Mouse (Mus musculus): ENCODE results near the gene Gm28035. TPM values are rescaled to one million over a fixed set of nuclear protein-coding genes. Genes with fewer than 3 reads are reported as not detected.

The Gm28035 gene
- polyA plus RNA-seq, 1 experiment from 2014 or later, result 0.12 TPM

DNA sequence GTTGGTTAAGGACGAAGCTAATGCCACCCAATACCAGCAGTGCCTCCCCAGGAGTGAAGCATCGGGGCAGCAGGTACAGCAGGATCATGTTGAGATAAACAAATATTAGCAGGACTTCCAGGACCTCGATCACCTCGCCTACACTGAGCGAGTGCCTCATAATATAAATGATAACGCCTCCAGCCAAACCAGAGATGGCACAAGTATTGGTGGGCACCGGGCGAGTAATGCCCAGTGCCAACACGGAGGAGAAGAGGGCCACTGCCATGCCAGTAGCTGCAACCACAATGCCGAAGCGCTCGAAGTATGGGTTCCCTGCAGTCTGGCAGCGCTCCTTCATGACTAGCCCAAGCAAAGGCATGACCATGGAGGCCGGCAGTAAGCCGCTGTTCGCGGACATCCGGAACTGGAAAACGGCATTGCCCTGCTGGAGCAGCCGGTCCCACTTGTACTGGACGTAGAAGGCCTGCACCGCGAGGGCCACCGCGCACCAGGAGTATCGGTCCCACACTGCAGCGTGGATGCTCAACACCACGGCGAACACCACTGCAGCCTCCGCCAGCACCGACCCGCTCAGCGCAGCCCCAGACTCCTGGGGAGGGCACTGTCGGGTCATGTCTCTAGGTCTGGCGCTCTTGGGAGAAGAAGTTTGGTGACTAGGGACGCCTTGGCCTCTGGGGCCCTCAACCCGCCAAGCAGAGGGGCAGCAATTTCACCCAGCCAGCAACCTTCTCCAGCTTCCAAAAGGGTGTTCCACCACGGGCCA lies 45.2 kb downstream of the Gm28035 start:
- Histone ChIP-seq H3K4me1 (peaks cover 40% of the 10 kb centered on the region), H3K4me2 (peak overlapping the region; percentile 92), H3K27me3 (replicated peaks) (no peaks in the 10 kb centered on the region), H3K9ac (peak overlapping the region; percentile 94), H3K27ac (peak overlapping the region; percentile 55), H3K9me3 (replicated peaks) (0 out of 2 replicates have a peak, but pooled peaks cover 3% of the 10 kb centered on the region), H3K36me3 (peaks cover 34% of the 10 kb centered on the region), H3K4me3 (peak overlapping the region; percentile 91)
- ATAC-seq, result peak; percentile 59
- WGBS (ENCODE audit: insufficient replicate concordance), result 11% methylated on average over 38 of the region's 38 CpGs

DNA sequence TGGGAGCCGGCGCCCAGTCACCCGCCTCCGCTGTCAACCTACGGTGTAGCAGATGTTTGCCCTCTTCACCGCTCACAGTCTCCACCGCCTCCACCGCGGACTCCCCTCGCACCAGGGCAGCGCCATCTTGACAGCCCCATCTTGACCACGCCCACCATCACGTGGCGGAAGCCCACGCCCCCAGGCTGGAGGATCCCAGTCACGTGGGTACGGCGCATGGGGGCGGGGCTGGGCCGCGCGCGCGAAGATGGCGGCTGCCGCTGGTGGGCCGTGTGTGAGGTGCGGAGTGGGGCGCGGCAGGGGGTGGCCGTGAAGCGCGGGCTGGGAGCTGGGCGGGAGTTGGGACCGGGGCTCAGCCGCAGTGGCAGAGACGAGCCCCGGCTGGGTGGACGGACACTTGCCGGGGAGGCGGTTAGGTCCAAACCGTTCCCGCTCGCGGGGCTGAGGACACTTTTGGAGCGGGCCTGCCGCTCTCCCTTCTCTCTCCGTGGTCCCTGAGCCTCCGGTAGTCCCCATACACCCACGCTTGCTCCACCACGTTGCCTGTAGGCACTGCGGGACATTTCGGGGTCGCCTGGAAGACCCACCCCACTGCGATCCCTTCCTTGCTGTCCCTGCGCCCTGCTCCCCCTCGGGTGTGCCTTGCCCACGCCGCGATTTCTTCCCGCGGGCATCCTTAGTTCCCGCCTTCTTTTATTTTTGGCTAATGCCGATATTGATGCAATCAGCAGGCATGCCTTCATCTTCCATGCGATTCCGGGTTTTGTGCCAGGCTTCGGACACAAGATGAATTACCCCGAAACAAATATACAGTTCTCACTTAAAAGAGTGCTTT lies 46.0 kb downstream of the Gm28035 start, which contains the start of the genes Dolk and Nup188:
Dolk (minus strand) TSS at position 143 of the 835 bp plus-strand sequence.
Nup188 (plus strand) TSS at position 206 of the 835 bp plus-strand sequence.
- peak; percentile 89 for ATAC-seq
- peaks cover 34% of the 10 kb centered on the region for H3K36me3 ChIP-seq
- WGBS (ENCODE audit: insufficient replicate concordance), result under 1% methylated on average over 67 of the region's 68 CpGs

GRCm38 (mm10) chr2:30287027-30287373 lies 46.6 kb downstream of the Gm28035 start:
- Histone ChIP-seq H3K9ac (peak overlapping the region; percentile 94), H3K27me3 (replicated peaks) (no peaks in the 10 kb centered on the region), H3K9me3 (replicated peaks) (0 out of 2 replicates have a peak, but pooled peaks cover 3% of the 10 kb centered on the region), H3K27ac (peak overlapping the region; percentile 84), H3K4me1 (peaks cover 42% of the 10 kb centered on the region), H3K36me3 (peaks cover 40% of the 10 kb centered on the region), H3K4me2 (peak overlapping the region; percentile 92), H3K4me3 (peak overlapping the region; percentile 91)
- under 1% methylated on average over 10 of the region's 10 CpGs for WGBS (ENCODE audit: insufficient replicate concordance)
- no peak for ATAC-seq

More for the DNA sequence above, 46.0 kb downstream of the Gm28035 start, which contains the start of the genes Dolk and Nup188:
- H3K4me3 ChIP-seq, result peak within 1 kb of the TSS; percentile 91
- 0 out of 2 replicates have a peak, but pooled peaks cover 3% of the 10 kb centered on the region for H3K9me3 ChIP-seq (replicated peaks)
- peak within 1 kb of the TSS; percentile 84 for H3K27ac ChIP-seq
- peaks cover 42% of the 10 kb centered on the region for H3K4me1 ChIP-seq
- H3K4me2 ChIP-seq, result peak within 1 kb of the TSS; percentile 92
- peak within 1 kb of the TSS; percentile 94 for H3K9ac ChIP-seq
- H3K27me3 ChIP-seq (replicated peaks), result no peaks in the 10 kb centered on the region

DNA sequence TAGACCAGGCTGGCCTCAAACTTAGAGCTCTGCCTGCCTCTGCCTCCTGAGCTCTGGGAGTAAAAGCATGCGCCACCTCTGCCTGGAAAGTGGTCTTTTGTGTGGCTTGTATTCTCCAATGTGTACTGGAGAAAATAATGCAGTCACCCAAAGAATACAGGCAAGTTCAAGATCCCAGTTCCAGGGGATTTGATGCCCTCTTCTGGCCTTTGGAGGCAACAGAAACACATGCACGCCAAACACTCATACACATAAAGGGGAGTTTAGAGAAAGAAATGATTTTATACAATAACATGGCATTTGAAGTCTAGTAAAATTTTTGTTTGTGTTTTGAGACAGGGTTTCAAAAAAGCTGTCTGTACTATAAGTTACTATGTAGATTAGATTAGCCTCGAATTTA lies 59.2 kb downstream of the Gm28035 start:
- H3K4me3 ChIP-seq, result no peak overlapping the region
- no peaks in the 10 kb centered on the region for H3K9me3 ChIP-seq (replicated peaks)
- H3K9ac ChIP-seq, result no peak overlapping the region
- WGBS (ENCODE audit: insufficient replicate concordance), result 68% methylated on average over 3 of the region's 3 CpGs
- H3K27me3 ChIP-seq (replicated peaks), result no peaks in the 10 kb centered on the region
- no peaks in the 10 kb centered on the region for H3K4me1 ChIP-seq
- no peak overlapping the region for H3K27ac ChIP-seq
- H3K4me2 ChIP-seq, result no peak overlapping the region
- no peak for ATAC-seq
- H3K36me3 ChIP-seq, result peaks cover 93% of the 10 kb centered on the region

DNA sequence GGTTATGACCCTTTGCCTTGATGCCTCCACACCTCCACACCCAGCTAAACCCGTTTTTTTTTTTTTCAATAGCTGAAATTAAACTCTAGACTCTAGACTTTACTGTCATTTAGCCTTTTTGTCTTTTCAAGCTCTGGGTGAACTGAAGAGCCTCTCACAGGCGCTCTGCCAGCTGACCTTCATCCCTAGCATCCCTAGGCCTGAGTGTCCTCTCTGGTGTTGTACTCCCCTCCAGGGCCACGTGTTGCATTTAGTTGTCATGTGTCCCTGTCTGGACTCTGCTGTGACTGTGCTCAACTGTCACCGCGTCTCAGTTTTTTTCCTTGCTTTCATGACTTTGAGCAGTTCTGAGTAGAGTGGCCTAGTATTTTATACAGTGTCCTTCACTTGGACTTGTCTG lies 59.6 kb downstream of the Gm28035 start:
- no peak overlapping the region for H3K4me3 ChIP-seq
- H3K27ac ChIP-seq, result no peak overlapping the region
- no peaks in the 10 kb centered on the region for H3K4me1 ChIP-seq
- 82% methylated on average over 5 of the region's 5 CpGs for WGBS (ENCODE audit: insufficient replicate concordance)
- no peak for ATAC-seq
- no peaks in the 10 kb centered on the region for H3K9me3 ChIP-seq (replicated peaks)
- H3K9ac ChIP-seq, result no peak overlapping the region
- H3K36me3 ChIP-seq, result peaks cover 95% of the 10 kb centered on the region
- no peak overlapping the region for H3K4me2 ChIP-seq
- H3K27me3 ChIP-seq (replicated peaks), result no peaks in the 10 kb centered on the region

DNA sequence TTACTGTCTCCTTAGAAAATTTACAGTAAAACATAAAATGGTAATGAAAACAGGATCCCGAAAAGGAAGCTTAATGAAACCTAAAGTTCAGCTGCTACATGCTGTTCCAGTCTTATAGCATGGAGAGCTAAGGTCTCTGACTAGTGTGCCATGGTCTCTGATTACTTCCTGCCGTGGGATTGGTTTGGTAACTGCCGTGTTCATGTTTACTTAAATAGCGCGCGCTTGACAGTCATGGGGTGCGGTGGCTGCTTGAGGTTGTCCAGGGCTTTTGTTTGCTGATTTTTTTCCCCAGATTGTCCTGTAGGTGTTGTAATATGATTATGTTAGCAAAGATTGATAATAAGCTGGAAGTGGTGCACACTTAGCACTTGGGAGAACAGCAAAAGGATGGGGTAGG lies 65.7 kb downstream of the Gm28035 start:
- Histone ChIP-seq H3K9me3 (replicated peaks) (no peaks in the 10 kb centered on the region), H3K4me2 (no peak overlapping the region), H3K4me1 (peaks cover 13% of the 10 kb centered on the region), H3K4me3 (no peak overlapping the region), H3K27ac (no peak overlapping the region), H3K9ac (no peak overlapping the region), H3K27me3 (replicated peaks) (no peaks in the 10 kb centered on the region), H3K36me3 (peaks cover 100% of the 10 kb centered on the region)
- 88% methylated on average over 7 of the region's 7 CpGs for WGBS (ENCODE audit: insufficient replicate concordance)
- no peak for ATAC-seq

DNA sequence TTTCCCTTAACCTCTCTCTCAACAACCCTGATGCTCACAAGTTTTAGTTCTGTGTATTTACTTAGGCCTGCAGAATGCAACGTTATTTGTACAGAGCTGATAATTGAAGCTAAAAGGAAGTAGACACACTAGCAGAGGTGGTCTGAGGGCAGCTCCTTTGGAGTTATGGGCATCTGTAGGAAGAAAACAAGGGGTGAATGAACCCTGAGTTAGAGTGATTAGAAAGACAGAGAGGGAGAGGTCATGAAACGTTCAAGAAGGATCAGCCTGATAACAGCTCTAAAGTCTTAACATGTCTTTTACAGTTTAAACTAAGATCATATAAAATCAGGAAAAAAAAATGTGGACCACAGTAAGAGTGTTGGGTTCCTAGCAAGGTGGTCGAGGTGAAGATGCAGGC lies 69.0 kb downstream of the Gm28035 start:
- no peak overlapping the region for H3K4me3 ChIP-seq
- H3K36me3 ChIP-seq, result peaks cover 98% of the 10 kb centered on the region
- 53% methylated on average over 3 of the region's 3 CpGs for WGBS (ENCODE audit: insufficient replicate concordance)
- H3K4me2 ChIP-seq, result no peak overlapping the region
- H3K9ac ChIP-seq, result no peak overlapping the region; the same call in 1 of the 2 replicates
- peak; percentile 24; the same call in 1 of the 2 replicates for ATAC-seq
- H3K27me3 ChIP-seq (replicated peaks), result no peaks in the 10 kb centered on the region
- no peaks in the 10 kb centered on the region for H3K9me3 ChIP-seq (replicated peaks)
- peaks cover 13% of the 10 kb centered on the region for H3K4me1 ChIP-seq
- no peak overlapping the region for H3K27ac ChIP-seq

GRCm38 (mm10) chr2:30311481-30311880 lies 71.1 kb downstream of the Gm28035 start:
- Histone ChIP-seq H3K36me3 (peaks cover 98% of the 10 kb centered on the region), H3K27ac (no peak overlapping the region), H3K4me1 (peaks cover 13% of the 10 kb centered on the region), H3K4me2 (no peak overlapping the region), H3K27me3 (replicated peaks) (no peaks in the 10 kb centered on the region), H3K9ac (no peak overlapping the region), H3K9me3 (replicated peaks) (no peaks in the 10 kb centered on the region), H3K4me3 (no peak overlapping the region)
- ATAC-seq, result no peak
- WGBS (ENCODE audit: insufficient replicate concordance), result 71% methylated on average over 2 of the region's 2 CpGs

GRCm38 (mm10) chr2:30316136-30316535 lies 75.8 kb downstream of the Gm28035 start:
- H3K27ac ChIP-seq, result no peak overlapping the region
- WGBS (ENCODE audit: insufficient replicate concordance), result 89% methylated on average over 4 of the region's 4 CpGs
- H3K36me3 ChIP-seq, result peaks cover 97% of the 10 kb centered on the region

GRCm38 (mm10) chr2:30316955-30317354 lies 76.6 kb downstream of the Gm28035 start:
- Histone ChIP-seq H3K27ac (no peak overlapping the region), H3K36me3 (peaks cover 98% of the 10 kb centered on the region), H3K4me3 (no peak overlapping the region), H3K4me1 (no peaks in the 10 kb centered on the region), H3K4me2 (no peak overlapping the region), H3K9ac (no peak overlapping the region), H3K27me3 (replicated peaks) (no peaks in the 10 kb centered on the region), H3K9me3 (replicated peaks) (no peaks in the 10 kb centered on the region)
- no peak for ATAC-seq
- 89% methylated on average over 5 of the region's 5 CpGs for WGBS (ENCODE audit: insufficient replicate concordance)

More at GRCm38 (mm10) chr2:30316136-30316535, 75.8 kb downstream of the Gm28035 start:
- Histone ChIP-seq H3K9me3 (replicated peaks) (no peaks in the 10 kb centered on the region), H3K27me3 (replicated peaks) (no peaks in the 10 kb centered on the region), H3K4me1 (no peaks in the 10 kb centered on the region), H3K4me2 (no peak overlapping the region), H3K9ac (no peak overlapping the region), H3K4me3 (no peak overlapping the region)
- no peak for ATAC-seq

- Histone ChIP-seq H3K9ac (no peak overlapping the region), H3K27me3 (replicated peaks) (no peaks in the 10 kb centered on the region), H3K27ac (peak overlapping the region; percentile 70), H3K4me2 (no peak overlapping the region), H3K4me3 (no peak overlapping the region), H3K4me1 (no peaks in the 10 kb centered on the region), H3K9me3 (replicated peaks) (no peaks in the 10 kb centered on the region), H3K36me3 (peaks cover 98% of the 10 kb centered on the region)
- WGBS (ENCODE audit: insufficient replicate concordance), result 77% methylated on average over 4 of the region's 4 CpGs
- peak; percentile 55; the same call in 1 of the 2 replicates for ATAC-seq
Measured at GRCm38 (mm10) chr2:30319260-30319659, 78.9 kb downstream of the Gm28035 start.

DNA sequence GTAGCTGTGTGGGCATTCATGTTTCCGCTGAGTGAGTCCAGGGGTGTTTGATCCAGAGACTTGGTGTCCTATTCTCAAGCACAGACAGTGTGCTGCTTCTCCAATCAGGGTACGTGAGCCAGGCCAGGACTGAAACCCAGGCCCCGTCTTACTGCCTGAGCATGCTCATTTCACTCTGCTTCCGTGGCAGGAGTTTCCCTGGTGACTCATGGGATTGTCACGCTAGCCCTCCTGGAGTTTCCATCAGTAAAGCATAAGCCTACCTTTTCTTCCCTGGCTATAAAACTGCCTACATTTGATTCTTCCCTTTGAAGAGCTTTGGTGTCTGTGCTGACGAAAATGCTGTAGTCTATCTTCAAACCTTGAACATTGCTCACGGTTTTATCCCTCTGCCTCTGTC lies 82.7 kb downstream of the Gm28035 start:
- Histone ChIP-seq H3K36me3 (peaks cover 98% of the 10 kb centered on the region), H3K27ac (no peak overlapping the region), H3K9me3 (replicated peaks) (no peaks in the 10 kb centered on the region), H3K27me3 (replicated peaks) (no peaks in the 10 kb centered on the region), H3K9ac (no peak overlapping the region), H3K4me1 (no peaks in the 10 kb centered on the region), H3K4me2 (no peak overlapping the region), H3K4me3 (no peak overlapping the region)
- 83% methylated on average over 7 of the region's 7 CpGs for WGBS (ENCODE audit: insufficient replicate concordance)
- ATAC-seq, result no peak
